Mouse (Mus musculus) thymus, adult 2 months (tissue): ENCODE data around the gene Gm3667. TPM values are rescaled to one million over a fixed set of nuclear protein-coding genes. Genes with fewer than 3 reads are reported as not detected.
"Not testable (repeated sequence)": the region's sequence is repeated elsewhere in the genome, so short reads cannot be mapped to it uniquely, and the experiment has no call there.

Source experiments
- DNase-seq: peaks from one replicate; pipeline ENCODE4 v3.0.0; 2021
- H3K27ac ChIP-seq: fragments of 200-500 bp; 2 replicates; pipeline ENCODE4 v1.5.1; 2012; ENCODE audit warnings: low read length, control low read depth; ENCODE audit not compliant: control insufficient read depth, insufficient read depth
- H3K27me3 ChIP-seq: fragments of 200-500 bp; 2 replicates; pipeline ENCODE4 v1.6.1; 2012; ENCODE audit warnings: mild to moderate bottlenecking, low read length, moderate library complexity, mixed read lengths; ENCODE audit not compliant: control insufficient read depth, insufficient read depth
- H3K36me3 ChIP-seq: fragments of 200-500 bp; 2 replicates; pipeline ENCODE4 v1.6.1; 2012; ENCODE audit warnings: mild to moderate bottlenecking, low read length, moderate library complexity; ENCODE audit not compliant: control insufficient read depth, insufficient read depth
- H3K4me1 ChIP-seq: fragments of 200-500 bp; replicated peaks from 2 replicates; pipeline ENCODE4 v1.6.1; 2012; ENCODE audit warnings: low read length; ENCODE audit not compliant: control insufficient read depth, insufficient read depth
- H3K4me3 ChIP-seq: fragments of 200-500 bp; 2 replicates; pipeline ENCODE4 v1.5.1; 2012; ENCODE audit warnings: mild to moderate bottlenecking, low read length, control low read depth, moderate library complexity; ENCODE audit not compliant: control insufficient read depth, insufficient read depth
- WGBS: fragments of 180-500 bp; shearing (Covaris S2); methylation state at CpG from one replicate; pipeline ENCODE4 v1.1.7; 2018; 5-methylcytosine and 5-hydroxymethylcytosine counted together
- polyA plus RNA-seq: library from polyadenylated mRNA; depleted of rRNA; stranded (reverse); fragments of >200 nt; gene quantifications from 2 replicates; pipeline ENCODE4 v1.2.3, GENCODE M21; 2012; rRNA removed

Gene Gm3667
- not detected in 2 replicates for polyA plus RNA-seq

DNA sequence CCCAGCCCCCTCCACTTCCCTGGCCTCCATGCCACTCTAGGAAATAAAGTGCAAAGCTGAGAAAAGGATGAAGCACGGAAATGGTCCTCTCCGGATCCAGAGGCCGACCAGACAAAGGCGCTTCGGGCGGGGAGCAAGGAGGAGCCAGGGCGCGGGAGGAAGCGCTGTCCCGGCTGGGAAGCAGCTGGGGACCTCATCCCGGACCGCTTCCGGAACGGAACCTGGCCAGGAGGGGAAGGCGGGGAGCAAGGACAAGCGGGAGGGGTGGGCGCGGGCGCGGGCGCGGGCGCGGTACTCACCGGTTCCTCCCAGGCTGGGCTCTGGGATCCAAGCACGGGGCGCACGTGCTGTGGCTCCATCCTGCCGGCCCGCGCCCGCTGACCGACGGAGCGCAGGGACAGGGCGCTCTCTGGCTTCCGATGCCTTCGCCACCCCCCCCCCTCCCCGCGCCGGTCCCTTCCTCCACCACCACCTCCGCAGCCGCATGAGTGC is at the start of gene Gm3667:
Gm3667 (minus strand) TSS at position 442 of the 492 bp plus-strand sequence.
- 3% methylated on average over 32 of the region's 43 CpGs for WGBS
- not testable (repeated sequence) for H3K4me3 ChIP-seq, H3K36me3 ChIP-seq, H3K27ac ChIP-seq, DNase-seq, H3K27me3 ChIP-seq, H3K4me1 ChIP-seq

DNA sequence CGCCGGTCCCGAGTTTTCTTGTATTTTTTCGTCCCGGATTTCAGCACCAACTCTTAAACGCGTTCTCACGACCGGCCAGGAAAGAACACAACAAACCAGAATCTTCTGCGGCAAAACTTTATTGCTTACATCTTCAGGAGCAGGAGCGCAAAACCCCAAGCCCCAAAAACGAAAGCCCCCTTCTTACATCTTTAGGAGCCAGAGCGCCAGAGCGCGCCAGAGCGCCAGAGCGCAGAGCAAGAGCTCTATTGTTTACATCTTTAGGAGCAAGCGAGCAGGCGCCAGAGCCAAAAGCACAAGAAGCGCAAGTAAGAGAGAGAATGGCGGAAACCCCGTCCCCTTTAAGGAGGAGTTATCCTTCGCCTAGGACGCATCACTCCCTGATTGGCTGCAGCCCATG is 10.1 kb upstream of the Gm3667 start:
- H3K36me3 ChIP-seq, H3K4me1 ChIP-seq: not testable (repeated sequence)

DNA sequence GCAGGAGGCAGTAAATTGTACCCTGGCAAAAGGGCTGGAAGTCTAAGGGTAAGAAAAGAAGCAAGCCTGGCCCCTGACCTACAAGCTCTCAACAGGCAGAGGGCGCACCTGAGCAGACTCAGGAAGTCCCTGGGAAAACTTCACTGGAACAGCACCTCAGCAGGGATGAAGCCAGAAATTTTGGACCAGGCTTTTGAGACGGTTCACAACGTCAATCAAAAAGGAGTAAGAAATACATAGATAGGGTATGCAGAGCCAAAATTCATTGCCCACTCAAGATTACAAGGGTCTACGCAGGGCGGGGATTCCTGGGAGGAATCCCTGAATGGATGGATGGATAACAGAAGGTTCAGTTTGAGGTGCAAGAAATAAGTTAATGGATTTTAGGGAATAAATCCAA is 951 bp downstream of the Gm3667 start:
- 28% methylated on average over 5 of the region's 5 CpGs for WGBS
- DNase-seq, H3K36me3 ChIP-seq, H3K4me1 ChIP-seq, H3K4me3 ChIP-seq, H3K27me3 ChIP-seq, H3K27ac ChIP-seq: not testable (repeated sequence)

More for the DNA sequence above, 10.1 kb upstream of the Gm3667 start:
- not testable (repeated sequence) for H3K27ac ChIP-seq, H3K4me3 ChIP-seq, DNase-seq, H3K27me3 ChIP-seq
- WGBS: 97% methylated on average over 20 of the region's 24 CpGs

DNA sequence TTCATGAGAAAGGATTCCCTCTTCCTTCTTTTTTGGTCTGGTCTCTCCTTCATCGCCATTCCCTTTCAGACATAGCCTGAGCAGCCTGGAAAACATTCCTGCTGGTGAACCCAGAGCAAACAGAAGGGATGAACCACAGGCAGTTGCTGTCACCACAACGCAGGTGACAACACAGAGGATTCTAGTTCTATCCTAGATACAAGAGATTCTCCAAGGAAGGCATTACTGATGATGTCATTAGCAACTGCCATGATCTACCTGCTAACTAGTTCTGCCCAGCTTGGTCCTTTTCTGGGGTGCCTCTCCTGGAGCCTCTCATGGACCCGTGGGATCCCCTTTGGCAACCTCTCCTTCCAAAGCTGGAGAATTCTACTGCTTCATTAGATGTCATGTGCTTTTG is 49.6 kb downstream of the Gm3667 start, which contains the start of gene Gm3642:
Gm3642 (minus strand) TSS at position 101 of the 400 bp plus-strand sequence.
- H3K4me1 ChIP-seq, DNase-seq, H3K27me3 ChIP-seq, H3K27ac ChIP-seq, H3K36me3 ChIP-seq, H3K4me3 ChIP-seq: not testable (repeated sequence)
- WGBS: no CpG with 5 or more reads among the region's 3 CpGs

DNA sequence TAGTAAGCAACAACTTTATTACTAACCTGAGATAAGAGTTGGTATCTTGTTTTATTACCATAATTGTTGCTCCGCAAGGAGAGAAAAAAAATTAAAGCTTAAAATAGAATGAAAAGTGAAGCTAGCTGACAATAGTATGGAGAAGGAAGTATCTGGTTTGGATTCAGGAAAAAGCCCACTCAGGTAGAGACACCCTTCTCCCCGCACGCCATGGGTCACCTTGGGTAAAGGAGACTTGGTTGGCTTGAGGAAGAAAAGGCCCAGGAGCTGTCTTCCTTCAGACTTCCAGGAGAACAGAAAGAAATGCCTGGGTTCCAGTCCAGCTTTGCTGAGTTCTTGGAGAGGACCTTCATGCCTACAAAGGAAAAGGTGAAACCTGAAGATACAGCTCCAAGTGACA is 66.5 kb downstream of the Gm3667 start:
- H3K27ac ChIP-seq, H3K4me3 ChIP-seq, DNase-seq, H3K27me3 ChIP-seq, H3K36me3 ChIP-seq, H3K4me1 ChIP-seq: not testable (repeated sequence)
- 92% methylated on average over 3 of the region's 3 CpGs for WGBS

Other genes with a start within 250 kb of the Gm3667 start
- gene Gm10251, start 205.8 kb downstream of the Gm3667 start, polyA plus RNA-seq: not detected in 2 replicates
- not detected in 2 replicates for gene Gm8050, start 169.7 kb downstream of the Gm3667 start, polyA plus RNA-seq
- 0.62 and 0.89 TPM in 2 replicates for gene Gm3636, start 147.6 kb downstream of the Gm3667 start, polyA plus RNA-seq
- gene Gm8362, start 115.6 kb downstream of the Gm3667 start, polyA plus RNA-seq: not detected in 2 replicates
- gene Gm3642, start 49.7 kb downstream of the Gm3667 start, polyA plus RNA-seq: not detected in 2 replicates
- gene Gm6356, start 83.9 kb upstream of the Gm3667 start, polyA plus RNA-seq: not detected in 2 replicates
- gene Gm10406, start 137.5 kb upstream of the Gm3667 start, polyA plus RNA-seq: 0.30 TPM in 1 of 2 replicates, not detected in the other
- gene Gm3685, start 155.0 kb upstream of the Gm3667 start, polyA plus RNA-seq: not detected in 2 replicates
- gene Gm3696, start 210.7 kb upstream of the Gm3667 start, polyA plus RNA-seq: 0.11 and 0.42 TPM in 2 replicates
- not detected in 2 replicates for gene Gm6676, start 235.4 kb upstream of the Gm3667 start, polyA plus RNA-seq